Mouse (Mus musculus): Measurements from ENCODE around the gene Pkig.
"Not testable (repeated sequence)": the region's sequence is repeated elsewhere in the genome, so short reads cannot be mapped to it uniquely, and the experiment has no call there.

The Pkig gene

GRCm38 (mm10) chr2:163657975-163658886, at the start of gene Pkig:
TSS of gene Pkig (plus strand) at chr2:163658386.
- DNase-seq (ENCODE audit: inconsistent ontology term), result peak; percentile 86

DNA sequence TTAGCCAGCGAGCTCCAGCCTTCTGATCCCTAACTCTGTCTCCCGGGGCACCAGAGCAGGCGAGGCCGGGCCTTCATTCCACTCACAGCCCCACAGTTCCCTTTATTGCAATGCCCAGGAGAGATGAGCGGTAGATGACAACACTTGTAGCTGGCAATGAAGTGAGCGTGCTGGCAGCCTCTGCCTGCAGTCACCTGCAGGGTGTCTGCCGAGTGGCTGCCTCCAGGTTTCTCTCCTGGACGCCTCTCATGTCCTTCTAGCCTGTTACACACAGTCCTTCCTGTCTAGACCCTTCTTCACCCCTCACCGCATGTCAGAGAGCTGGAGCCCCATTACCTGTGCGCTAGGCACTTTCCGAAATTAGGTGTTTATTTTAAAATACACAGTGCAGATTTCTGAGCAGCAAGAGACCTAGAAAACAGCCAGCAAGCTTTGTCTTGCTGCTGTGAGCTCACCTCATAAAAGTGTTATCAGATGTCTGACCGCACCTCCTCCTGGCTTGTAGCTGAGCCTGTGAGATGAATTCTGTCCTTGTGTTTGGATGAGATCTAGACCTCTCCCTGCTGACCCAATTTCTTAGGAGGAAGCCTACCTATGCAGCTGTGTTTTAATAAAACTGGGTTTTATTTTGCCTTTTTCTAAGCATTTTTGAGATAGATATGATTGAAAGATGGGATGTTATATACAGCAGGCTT, 48.8 kb upstream of the Pkig start:
- no peak for DNase-seq (ENCODE audit: inconsistent ontology term)

DNA sequence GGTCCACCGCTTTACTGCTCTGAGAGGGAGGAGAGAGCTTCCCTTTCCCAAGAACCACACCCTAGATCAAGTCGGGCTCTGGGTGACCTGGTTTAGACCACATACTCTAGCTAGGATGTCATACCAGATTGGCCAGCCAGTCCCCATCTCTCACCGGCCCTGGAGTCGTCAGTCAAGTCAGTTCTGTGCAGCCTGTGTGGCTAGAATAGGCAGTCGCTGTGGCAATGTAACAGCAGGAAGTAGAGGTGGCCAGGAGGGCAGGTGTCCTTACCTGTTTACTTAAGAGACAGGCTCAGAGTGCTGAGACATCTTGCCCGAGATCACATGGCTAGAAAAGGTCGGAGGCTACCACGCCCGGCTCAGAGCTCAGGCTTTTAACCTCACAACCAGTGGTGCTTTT, 47.0 kb upstream of the Pkig start:
- no peak for DNase-seq (ENCODE audit: inconsistent ontology term)

GRCm38 (mm10) chr2:163613206-163613605, 45.0 kb upstream of the Pkig start:
- no peak for DNase-seq (ENCODE audit: inconsistent ontology term)

- no peak for DNase-seq (ENCODE audit: inconsistent ontology term)
Observed at GRCm38 (mm10) chr2:163613990-163614389, 44.2 kb upstream of the Pkig start.

DNA sequence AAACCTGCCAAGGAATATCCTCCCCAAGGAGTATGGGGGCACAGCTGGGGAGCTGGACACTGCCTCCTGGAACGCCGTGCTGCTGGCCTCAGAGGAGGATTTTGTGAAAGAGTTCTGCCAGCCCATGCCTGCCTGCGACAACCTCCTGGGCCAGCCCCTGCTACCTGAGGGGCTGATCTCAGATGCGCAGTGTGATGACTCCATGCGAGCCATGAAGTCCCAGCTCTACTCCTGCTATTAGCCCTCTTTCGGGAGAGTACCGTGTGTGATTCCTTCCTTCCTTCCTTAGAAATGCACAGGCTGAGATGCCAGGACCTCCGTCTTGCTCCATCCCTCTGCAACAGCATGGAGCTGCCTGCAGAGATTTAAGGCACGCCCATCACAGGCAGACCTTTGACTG, 42.8 kb upstream of the Pkig start:
- no peak for DNase-seq (ENCODE audit: inconsistent ontology term)

DNA sequence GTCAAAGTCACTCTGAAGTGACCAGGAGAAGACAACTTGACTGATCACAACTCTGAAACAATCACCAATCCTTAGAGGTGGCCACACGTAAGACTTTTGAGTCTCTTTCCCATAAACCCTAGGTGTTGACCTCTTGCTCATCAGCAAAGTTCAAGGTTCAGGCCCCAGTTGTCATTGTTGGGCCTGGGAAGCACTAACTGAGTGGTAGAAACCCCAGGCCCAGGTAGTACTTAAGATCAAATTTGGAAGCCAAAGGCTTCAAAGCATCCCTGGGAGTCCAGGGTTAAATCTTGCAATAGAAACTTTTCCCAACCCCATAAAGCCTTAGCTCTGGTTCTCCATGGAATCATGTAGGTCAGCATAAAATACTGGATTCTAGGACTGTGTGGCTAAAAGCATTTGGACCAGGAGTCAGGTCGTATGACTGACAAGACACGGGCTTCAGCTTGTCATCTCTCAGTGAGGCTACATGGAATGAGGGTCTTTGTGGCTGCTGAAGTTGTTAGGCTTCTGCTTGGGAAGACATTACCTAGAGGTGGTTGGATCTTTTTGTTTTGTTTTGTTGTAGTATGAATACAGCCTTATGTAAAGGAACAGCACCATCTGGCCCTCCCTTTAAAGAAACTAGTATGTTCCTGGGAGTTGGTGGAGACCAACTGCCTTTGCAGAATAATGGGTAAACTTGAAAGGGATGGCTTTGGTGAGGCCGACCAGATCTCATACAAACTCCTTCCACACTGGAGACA, 42.1 kb upstream of the Pkig start:
- DNase-seq (ENCODE audit: inconsistent ontology term), result no peak

DNA sequence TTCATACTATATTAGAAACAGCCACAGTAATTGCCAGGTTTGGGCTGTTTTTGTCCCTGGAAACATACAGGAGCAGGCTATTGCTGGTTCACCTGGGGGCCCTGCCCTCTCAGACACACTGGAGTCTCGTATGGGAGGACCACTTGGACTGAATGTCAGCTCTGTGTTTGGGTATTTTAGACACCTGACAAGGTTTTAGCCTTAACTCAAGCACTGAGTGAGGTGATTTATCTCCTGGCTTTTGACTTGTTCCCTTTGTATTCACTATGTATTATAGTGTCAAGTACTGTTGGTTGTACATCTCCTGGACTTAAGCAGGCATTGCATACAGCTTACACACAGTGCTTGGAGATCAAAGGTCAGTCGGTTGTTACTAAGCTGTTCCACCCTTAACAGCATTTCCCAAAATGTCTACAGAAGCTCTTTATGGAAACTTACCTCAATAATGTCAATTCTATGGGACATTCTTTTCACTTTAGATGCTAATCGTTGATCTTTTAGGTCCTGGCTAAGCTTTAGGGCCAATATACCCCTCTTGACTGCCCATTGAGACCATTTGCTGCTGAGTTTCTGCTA, 41.4 kb upstream of the Pkig start:
- no peak for DNase-seq (ENCODE audit: inconsistent ontology term)

GRCm38 (mm10) chr2:163617232-163617863, 40.8 kb upstream of the Pkig start:
- no peak for DNase-seq (ENCODE audit: inconsistent ontology term)

DNA sequence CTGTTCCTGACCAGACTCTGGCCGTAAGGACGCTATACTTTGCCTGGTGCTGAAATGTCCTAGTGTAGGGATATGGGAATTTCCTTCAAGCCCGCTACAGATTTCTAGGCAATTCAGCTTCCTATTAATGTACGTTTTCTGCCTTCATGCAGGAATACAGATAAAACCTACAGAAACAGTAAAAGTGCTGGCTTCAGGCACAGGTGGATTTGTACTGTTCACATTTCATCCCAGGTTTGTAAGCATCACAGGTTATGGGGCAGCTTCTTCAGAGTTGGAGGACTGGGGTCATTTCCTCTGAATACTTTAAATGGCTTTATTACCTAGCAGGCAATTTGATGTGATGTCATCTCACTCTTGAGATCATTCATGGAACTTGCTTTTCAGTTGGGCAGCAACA, 40.3 kb upstream of the Pkig start:
- no peak for DNase-seq (ENCODE audit: inconsistent ontology term)

DNA sequence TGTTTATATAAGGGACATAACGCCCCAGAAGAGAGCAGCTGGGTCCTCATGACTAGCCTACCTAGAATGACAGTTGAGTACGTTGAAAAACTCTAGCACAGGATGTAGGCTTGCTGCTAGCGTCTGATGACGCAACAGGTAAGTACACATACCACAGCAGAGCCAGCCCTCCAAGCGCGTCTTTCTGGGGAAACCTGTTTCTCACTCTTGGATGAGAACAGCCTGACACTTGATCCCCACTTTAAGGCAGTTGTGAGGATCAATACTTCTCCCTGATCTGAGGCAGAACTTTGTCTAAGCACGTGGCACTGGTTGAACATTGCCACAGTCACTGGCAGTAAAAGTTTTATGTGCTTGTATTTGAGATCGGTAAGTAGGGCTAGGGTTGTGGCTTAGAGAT, 37.7 kb upstream of the Pkig start:
- DNase-seq (ENCODE audit: inconsistent ontology term), result no peak

DNA sequence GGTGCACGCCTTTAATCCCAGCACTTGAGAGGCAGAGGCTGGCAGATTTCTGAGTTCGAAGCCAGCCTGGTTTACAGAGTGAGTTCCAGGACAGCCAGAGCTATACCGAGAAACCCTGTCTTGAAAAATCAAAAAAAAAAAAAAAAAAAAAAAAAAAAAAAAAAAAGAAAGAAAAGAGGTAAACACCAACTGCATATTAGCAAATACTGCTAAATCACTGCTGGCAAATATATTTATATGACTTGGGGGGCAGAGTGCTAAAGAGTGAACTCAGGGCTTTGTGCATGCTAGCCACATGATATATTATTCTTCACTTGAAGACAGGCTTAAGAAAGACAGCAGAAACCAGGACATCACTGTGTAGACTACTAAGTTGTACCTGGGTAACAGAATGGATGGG, 36.8 kb upstream of the Pkig start:
- DNase-seq (ENCODE audit: inconsistent ontology term), result not testable (repeated sequence)

DNA sequence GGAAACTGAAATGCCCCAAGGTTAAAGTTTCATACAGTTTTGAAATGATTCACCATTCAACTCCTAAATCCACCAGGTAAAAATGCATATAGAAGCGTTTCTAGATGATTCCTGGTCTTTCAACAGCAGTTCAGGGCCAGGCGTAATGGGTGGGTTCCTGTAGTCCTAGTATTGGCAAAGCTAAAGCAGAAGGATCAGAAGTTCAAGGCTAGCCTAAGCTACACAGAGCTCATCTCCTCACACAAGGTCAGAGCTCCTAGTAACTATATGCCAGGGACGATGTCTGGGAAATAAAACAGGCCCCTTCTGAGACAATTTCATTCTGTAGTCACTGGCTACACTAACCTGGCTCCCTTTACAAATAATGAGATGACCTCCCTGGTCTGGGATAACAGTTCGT, 27.0 kb upstream of the Pkig start:
- no peak for DNase-seq (ENCODE audit: inconsistent ontology term)

DNA sequence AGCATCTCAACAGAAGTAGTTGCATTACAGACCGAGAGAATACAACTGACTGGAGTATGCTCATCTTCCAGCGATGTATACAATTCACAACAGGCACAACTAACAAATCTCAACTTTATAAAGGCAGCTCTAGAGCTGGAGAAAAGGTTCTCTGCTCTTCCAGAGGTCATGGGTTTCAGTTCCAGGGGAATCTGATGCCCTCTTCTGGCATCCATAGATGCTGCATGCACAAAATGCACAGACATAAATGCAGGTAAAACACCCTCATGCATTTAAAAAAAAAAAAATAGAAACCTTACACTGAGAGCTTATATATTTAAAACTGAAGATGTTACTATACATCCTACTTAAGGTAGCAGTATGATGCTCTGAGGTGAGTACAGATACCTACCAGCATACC, 26.5 kb upstream of the Pkig start:
- no peak for DNase-seq (ENCODE audit: inconsistent ontology term)

- no peak for DNase-seq (ENCODE audit: inconsistent ontology term)
Observed at GRCm38 (mm10) chr2:163634211-163634610, 24.0 kb upstream of the Pkig start.

DNA sequence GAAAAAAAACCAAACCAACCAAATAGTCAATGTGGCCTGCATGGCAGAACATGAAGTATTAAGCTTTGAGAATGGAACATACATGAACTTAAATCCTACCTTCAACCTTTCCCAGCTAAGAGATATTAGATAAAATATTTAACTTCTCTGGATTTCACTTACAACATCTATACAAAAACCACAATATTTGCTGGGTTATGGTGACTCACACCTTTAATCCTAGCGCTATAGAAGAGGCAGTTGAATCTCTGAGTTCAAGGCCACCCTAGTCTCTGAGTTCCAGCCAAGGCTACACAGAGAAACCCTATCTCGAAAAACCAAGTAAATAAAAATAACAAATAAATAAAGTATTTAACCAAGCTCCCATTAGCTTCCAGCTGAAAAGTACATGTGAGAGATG, 22.1 kb upstream of the Pkig start:
- no peak for DNase-seq (ENCODE audit: inconsistent ontology term)

GRCm38 (mm10) chr2:163637655-163638266, 20.4 kb upstream of the Pkig start:
- no peak for DNase-seq (ENCODE audit: inconsistent ontology term)

GRCm38 (mm10) chr2:163640493-163640892, 17.7 kb upstream of the Pkig start:
- DNase-seq (ENCODE audit: inconsistent ontology term), result no peak

DNA sequence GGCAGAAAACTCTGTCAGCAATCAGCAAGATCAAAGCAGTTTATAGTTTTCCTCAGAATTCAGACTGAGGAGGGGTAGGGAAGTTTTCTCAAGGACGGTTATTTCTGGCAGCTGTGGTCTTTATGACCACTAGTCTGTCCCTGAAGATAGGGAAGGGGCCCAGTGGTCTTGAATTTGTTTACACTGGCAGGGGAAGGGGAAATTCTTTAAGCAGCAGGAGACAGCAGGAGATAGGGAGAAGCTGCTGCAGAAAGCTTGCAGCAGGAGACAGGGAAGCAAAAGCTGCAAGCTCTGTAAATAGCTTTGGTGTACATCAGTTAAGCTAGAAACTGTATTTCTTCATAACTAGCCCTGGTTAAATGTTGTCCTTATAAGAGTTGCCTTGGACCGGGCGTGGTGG, 16.5 kb upstream of the Pkig start:
- DNase-seq (ENCODE audit: inconsistent ontology term), result no peak

- DNase-seq (ENCODE audit: inconsistent ontology term), result no peak
Observed at GRCm38 (mm10) chr2:163642685-163643575, 15.3 kb upstream of the Pkig start.
